8 mouse cellular contexts compared by ENCODE assay signal in the genomic region with DNA sequence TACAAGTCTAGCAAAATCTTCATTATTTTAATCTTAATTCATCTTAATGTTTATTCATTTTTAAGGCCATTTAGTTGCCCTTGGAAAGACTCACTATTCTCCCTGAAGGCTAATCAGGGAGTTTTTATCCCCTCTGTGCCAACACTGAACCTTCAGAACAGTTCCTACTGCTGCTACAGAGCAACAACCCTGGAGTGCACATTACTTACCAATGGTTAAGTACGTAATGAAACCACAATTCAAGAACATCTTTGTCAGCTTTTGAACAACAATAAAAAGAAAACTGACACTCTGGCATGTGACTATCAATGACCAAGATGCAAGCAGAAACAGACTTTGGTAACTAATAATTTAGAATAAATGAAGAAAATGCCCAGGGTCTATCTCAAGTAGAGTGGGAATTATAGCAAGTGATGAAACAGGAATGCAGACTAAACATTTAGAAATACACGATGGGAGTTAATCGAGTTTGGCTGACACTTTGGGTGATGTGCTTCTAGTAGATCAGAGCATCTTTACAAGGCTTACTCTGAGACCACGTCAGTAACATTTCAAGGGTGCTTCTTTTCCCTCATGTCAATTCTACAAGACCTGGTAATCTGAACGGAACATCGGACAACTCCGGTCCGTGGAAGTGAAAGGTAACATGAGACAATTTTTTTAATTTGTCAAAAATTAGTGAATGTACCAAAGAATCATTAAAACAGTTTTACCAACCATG. TPM values are rescaled to one million over a fixed set of nuclear protein-coding genes. Genes with fewer than 3 reads are reported as not detected.
DNase-seq lines count a peak whose midpoint lies in the region; ATAC-seq lines count a peak whose summit lies in the region.

No protein-coding gene starts in this region.

- peak overlapping the region; percentile 100 for H3K9ac ChIP-seq in heart, embryonic 14.5 days (ENCODE audit: low read length)
- peak overlapping the region; percentile 100 for H3K9ac ChIP-seq in hindbrain, embryonic 13.5 days
- peak overlapping the region; percentile 100 for H3K9ac ChIP-seq in midbrain, embryonic 13.5 days (replicated peaks)

- H3K4me3 ChIP-seq in heart, embryonic 14.5 days (ENCODE audit: control insufficient read depth in 1 of 2, insufficient read depth in 1 of 2, low read depth in 1 of 2, low read length in 2 of 2): peak overlapping the region in 1 of 2 experiments; percentile 99; a peak in 3 of 4 replicates
- peak overlapping the region; percentile 99 for H3K4me3 ChIP-seq in hindbrain, embryonic 13.5 days
- peak overlapping the region; percentile 97 for H3K4me3 ChIP-seq in midbrain, embryonic 13.5 days (replicated peaks)

- H3K4me2 ChIP-seq in heart, embryonic 14.5 days (ENCODE audit: low read length): peak overlapping the region; percentile 75
- H3K4me2 ChIP-seq in hindbrain, embryonic 13.5 days: peak overlapping the region; percentile 72
- peak overlapping the region; percentile 77 for H3K4me2 ChIP-seq in midbrain, embryonic 13.5 days (replicated peaks)

- intact Hi-C loops in gastrocnemius, postnatal 14 days (cut with DNase I; ENCODE audit: low total_unique reads): no loop called here

- no peaks in the 10 kb centered on the region for H3K27me3 ChIP-seq in heart, embryonic 14.5 days (ENCODE audit: control insufficient read depth, insufficient read depth, low read length)
- H3K27me3 ChIP-seq in hindbrain, embryonic 13.5 days: no peaks in the 10 kb centered on the region
- H3K27me3 ChIP-seq in midbrain, embryonic 13.5 days: no peaks in the 10 kb centered on the region

- H3K9me3 ChIP-seq in heart, embryonic 14.5 days (ENCODE audit: control insufficient read depth, low read length): no peaks in the 10 kb centered on the region
- H3K9me3 ChIP-seq in hindbrain, embryonic 13.5 days: no peaks in the 10 kb centered on the region
- H3K9me3 ChIP-seq in midbrain, embryonic 13.5 days: no peaks in the 10 kb centered on the region

- no peak for DNase-seq in heart, adult 18-20 months
- peak; percentile 39 for DNase-seq in adipocyte (ENCODE audit: low spot score)
- DNase-seq in spleen, postnatal 36 days (ENCODE audit: low spot score in 2 of 2): no peak
- DNase-seq in testis, postnatal 10 days (ENCODE audit: low spot score): no peak
- DNase-seq in gastrocnemius, postnatal 14 days: no peak

- ATAC-seq in heart, embryonic 14.5 days (ENCODE audit: insufficient number of reproducible peaks, insufficient read depth, low FRiP score, low read depth): no peak
- ATAC-seq in hindbrain, embryonic 13.5 days (ENCODE audit: low FRiP score): no peak
- no peak for ATAC-seq in midbrain, embryonic 13.5 days

- 30% methylated on average over 8 of the region's 8 CpGs for WGBS in heart, embryonic 14.5 days
- 33% methylated on average over 8 of the region's 8 CpGs for WGBS in hindbrain, embryonic 13.5 days
- 23% methylated on average over 8 of the region's 8 CpGs for WGBS in midbrain, embryonic 13.5 days

- H3K36me3 ChIP-seq in heart, embryonic 14.5 days (ENCODE audit: control insufficient read depth, insufficient read depth, low read length): no peaks in the 10 kb centered on the region
- no peaks in the 10 kb centered on the region for H3K36me3 ChIP-seq in hindbrain, embryonic 13.5 days
- H3K36me3 ChIP-seq in midbrain, embryonic 13.5 days: no peaks in the 10 kb centered on the region

- H3K4me1 ChIP-seq in heart, embryonic 14.5 days (ENCODE audit: control insufficient read depth in 2 of 2, insufficient read depth in 2 of 2, low read length in 2 of 2): peaks cover 0 to 24% of the 10 kb centered on the region in 2 experiments; a peak in 2 of 4 replicates
- peaks cover 39% of the 10 kb centered on the region for H3K4me1 ChIP-seq in hindbrain, embryonic 13.5 days (replicated peaks)
- H3K4me1 ChIP-seq in midbrain, embryonic 13.5 days (replicated peaks): peaks cover 35% of the 10 kb centered on the region

- H3K27ac ChIP-seq in heart, embryonic 14.5 days (replicated peaks in 1 of 2; ENCODE audit: control insufficient read depth in 1 of 2, insufficient read depth in 1 of 2, low read depth in 2 of 2, low read length in 2 of 2): no peak overlapping the region; a peak in 1 of 4 replicates
- peak overlapping the region; percentile 8; the same call in 1 of the 2 replicates for H3K27ac ChIP-seq in hindbrain, embryonic 13.5 days
- H3K27ac ChIP-seq in midbrain, embryonic 13.5 days: no peak overlapping the region

RNA-seq across cellular contexts. Expression of gene Fbxo11, which starts 2.1 kb away (rescaled TPM):
- 15.9 and 20.7 TPM in 2 replicates for polyA plus RNA-seq in heart, embryonic 14.5 days (2014; fragmentation: Nextera tagmentation; extraction: Ambion mirVana)
- total RNA-seq in heart, adult 18-20 months (2021): 10 to 100 TPM; 31.9 to 33.1 TPM
- polyA plus RNA-seq in hindbrain, embryonic 13.5 days (2015; fragmentation: Nextera tagmentation; extraction: Ambion mirVana): 26.6 and 27.0 TPM in 2 replicates
- polyA plus RNA-seq in midbrain, embryonic 13.5 days (2015; fragmentation: Nextera tagmentation; extraction: Ambion mirVana): 30.7 and 31.2 TPM in 2 replicates
- total RNA-seq in gastrocnemius, postnatal 14 days (2021): 10 to 100 TPM; 32.3 to 33.7 TPM
